Mouse (Mus musculus) C2C12 (cell line): Measurements from ENCODE around the gene Prkar2a. TPM values are rescaled to one million over a fixed set of nuclear protein-coding genes. Genes with fewer than 3 reads are reported as not detected.

Experiments
- H3K27me3 ChIP-seq: one replicate; pipeline ENCODE4 v1.6.1; 2011; ENCODE audit not compliant: control insufficient read depth, insufficient read depth, insufficient read length
- H3K36me3 ChIP-seq: one replicate; pipeline ENCODE4 v1.6.1; 2011; ENCODE audit not compliant: control insufficient read depth, insufficient read depth
- H3K4me3 ChIP-seq: one replicate; pipeline ENCODE4 v1.5.1; 2011; ENCODE audit warnings: mild to moderate bottlenecking, control low read depth; ENCODE audit not compliant: poor library complexity, insufficient read depth, severe bottlenecking
- H3K79me2 ChIP-seq: one replicate; pipeline ENCODE4 v1.6.1; 2011; ENCODE audit not compliant: control insufficient read depth, insufficient read depth
- H3K79me3 ChIP-seq: one replicate; pipeline ENCODE4 v1.6.1; 2011; ENCODE audit warnings: low read depth, control low read depth
- H3ac ChIP-seq: one replicate; pipeline ENCODE3; 2011; ENCODE audit warnings: low read depth; ENCODE audit not compliant: control insufficient read depth, insufficient read length
- CEBPB ChIP-seq: IDR thresholded peaks from one replicate; pipeline ENCODE4 v1.6.1; 2011; ENCODE audit warnings: low read depth, mild to moderate bottlenecking, control low read depth, moderate library complexity
- CTCF ChIP-seq: IDR thresholded peaks from one replicate; pipeline ENCODE4 v1.5.1; 2011; ENCODE audit not compliant: control insufficient read depth, insufficient read depth, insufficient read length
- FOSL1 ChIP-seq: IDR thresholded peaks from one replicate; pipeline ENCODE4 v1.8.0; 2011; ENCODE audit warnings: mild to moderate bottlenecking, low read length; ENCODE audit not compliant: poor library complexity, insufficient read depth, severe bottlenecking
- MAX ChIP-seq: IDR thresholded peaks from one replicate; pipeline ENCODE4 v1.6.1; 2011; ENCODE audit warnings: mild to moderate bottlenecking, control low read depth
- MYOD1 ChIP-seq: IDR thresholded peaks from one replicate; pipeline ENCODE4 v1.6.1; 2011; ENCODE audit warnings: low read depth; ENCODE audit not compliant: control insufficient read depth, insufficient read length
- MYOG ChIP-seq: IDR thresholded peaks from one replicate; pipeline ENCODE4 v1.6.1; 2011; ENCODE audit not compliant: control insufficient read depth, insufficient read length; ENCODE audit errors: extremely low read depth
- USF1 ChIP-seq: IDR thresholded peaks from one replicate; pipeline ENCODE4 v1.6.1; 2011; ENCODE audit warnings: low read depth, mild to moderate bottlenecking, control low read depth, moderate library complexity
- polyA plus RNA-seq: library from polyadenylated mRNA; unstranded; fragments of >200 nt; fragmentation: generic; extraction: Trizol; gene quantifications from one replicate; pipeline ENCODE4 v1.2.1, GENCODE M21; 2012; ENCODE audit warnings: missing spikeins

Gene Prkar2a
- polyA plus RNA-seq, 1 experiment, result 19.4 TPM

- Histone ChIP-seq H3K36me3 (no peaks in the 10 kb centered on the region), H3K27me3 (no peaks in the 10 kb centered on the region), H3ac (no peak overlapping the region), H3K4me3 (no peak overlapping the region), H3K79me3 (peaks cover 30% of the 10 kb centered on the region), H3K79me2 (peaks cover 33% of the 10 kb centered on the region)
- TF ChIP-seq MYOD1 (no peak), CEBPB (no peak), FOSL1 (no peak), MYOG (no peak), USF1 (no peak), MAX (no peak), CTCF (no peak)
Measured at GRCm38 (mm10) chr9:108781891-108782290, 92.8 kb downstream of the Prkar2a start.

GRCm38 (mm10) chr9:108782836-108783547, 93.9 kb downstream of the Prkar2a start:
- peak overlapping the region; percentile 90 for H3K4me3 ChIP-seq
- H3K79me3 ChIP-seq, result peaks cover 41% of the 10 kb centered on the region

GRCm38 (mm10) chr9:108783548-108784463, 94.7 kb downstream of the Prkar2a start, which contains the start of gene Ip6k2:
Ip6k2 (plus strand) TSS chr9:108783796.
- Histone ChIP-seq H3K36me3 (no peaks in the 10 kb centered on the region), H3K79me3 (peaks cover 49% of the 10 kb centered on the region), H3K79me2 (peaks cover 52% of the 10 kb centered on the region), H3ac (peak within 1 kb of the TSS; percentile 84), H3K27me3 (no peaks in the 10 kb centered on the region), H3K4me3 (peak within 1 kb of the TSS; percentile 90)
- TF ChIP-seq MYOD1 (no peak), MYOG (no peak), FOSL1 (no peak), MAX (peak; percentile 17), CTCF (no peak), USF1 (no peak), CEBPB (no peak)

More at GRCm38 (mm10) chr9:108782836-108783547, 93.9 kb downstream of the Prkar2a start:
- no peaks in the 10 kb centered on the region for H3K36me3 ChIP-seq
- no peaks in the 10 kb centered on the region for H3K27me3 ChIP-seq
- peaks cover 44% of the 10 kb centered on the region for H3K79me2 ChIP-seq
- TF ChIP-seq CEBPB (no peak), CTCF (no peak)
- no peak overlapping the region for H3ac ChIP-seq

- peaks cover 68% of the 10 kb centered on the region for H3K79me2 ChIP-seq
- TF ChIP-seq FOSL1 (no peak), MAX (no peak), CTCF (no peak), CEBPB (no peak), USF1 (no peak), MYOG (no peak), MYOD1 (no peak)
- H3K4me3 ChIP-seq, result no peak overlapping the region
- no peak overlapping the region for H3ac ChIP-seq
- H3K79me3 ChIP-seq, result peaks cover 65% of the 10 kb centered on the region
- H3K27me3 ChIP-seq, result no peaks in the 10 kb centered on the region
- H3K36me3 ChIP-seq, result no peaks in the 10 kb centered on the region
Measured at GRCm38 (mm10) chr9:108785416-108785815, 96.3 kb downstream of the Prkar2a start.

- Histone ChIP-seq H3K4me3 (no peak overlapping the region), H3K79me3 (peaks cover 76% of the 10 kb centered on the region), H3K36me3 (no peaks in the 10 kb centered on the region), H3ac (no peak overlapping the region), H3K79me2 (peaks cover 79% of the 10 kb centered on the region), H3K27me3 (no peaks in the 10 kb centered on the region)
- TF ChIP-seq MAX, result no peak
- TF ChIP-seq MYOG, result no peak
- no peak for TF ChIP-seq USF1
- TF ChIP-seq FOSL1, result no peak
- TF ChIP-seq CTCF, result no peak
- TF ChIP-seq MYOD1, result no peak
- TF ChIP-seq CEBPB, result no peak
Measured at GRCm38 (mm10) chr9:108786494-108786893, 97.4 kb downstream of the Prkar2a start.

- no peak overlapping the region for H3ac ChIP-seq
Measured at GRCm38 (mm10) chr9:108787080-108787479, 98.0 kb downstream of the Prkar2a start.

More at GRCm38 (mm10) chr9:108787080-108787479, 98.0 kb downstream of the Prkar2a start:
- peaks cover 81% of the 10 kb centered on the region for H3K79me3 ChIP-seq
- TF ChIP-seq FOSL1 (no peak), MYOD1 (no peak), CTCF (no peak), MAX (no peak), MYOG (no peak), USF1 (no peak), CEBPB (no peak)
- H3K79me2 ChIP-seq, result peaks cover 85% of the 10 kb centered on the region
- H3K27me3 ChIP-seq, result no peaks in the 10 kb centered on the region
- H3K36me3 ChIP-seq, result no peaks in the 10 kb centered on the region
- no peak overlapping the region for H3K4me3 ChIP-seq
